In genomic region chr14:20451765-20452331, GRCm38 (mm10) we compare ENCODE assay signal across 9 mouse cellular contexts. TPM values are rescaled to one million over a fixed set of nuclear protein-coding genes. Genes with fewer than 3 reads are reported as not detected.
DNase-seq lines count a peak whose midpoint lies in the region; ATAC-seq lines count a peak whose summit lies in the region.
"Had no signal": no experiment of that assay in that cellular context is flagged by ENCODE, and none has a peak within 500 bp of the region (broad histone marks: within the 10 kb centered on the region; RNA-seq: fewer than 3 reads in every experiment).

Gene Cfap70 (minus strand): TSS chr14:20452226.

- peak within 1 kb of the TSS; percentile 64 for H3K4me3 ChIP-seq in erythroblast, embryonic 14.5 days (replicated peaks)
- H3K4me3 ChIP-seq in heart, embryonic 15.5 days, result peak within 1 kb of the TSS; percentile 43
- H3K4me3 ChIP-seq in liver, embryonic 15.5 days (replicated peaks), result peak within 1 kb of the TSS; percentile 53
- peak within 1 kb of the TSS; percentile 36 for H3K4me3 ChIP-seq in neural tube, embryonic 13.5 days

- peaks cover 18% of the 10 kb centered on the region for H3K4me1 ChIP-seq in erythroblast, embryonic 14.5 days (ENCODE audit: control insufficient read depth)
- 0 out of 2 replicates have a peak, but pooled peaks cover 7% of the 10 kb centered on the region for H3K4me1 ChIP-seq in heart, embryonic 15.5 days (replicated peaks)
- H3K4me1 ChIP-seq in liver, embryonic 15.5 days (replicated peaks), result peaks cover 17% of the 10 kb centered on the region
- 0 out of 2 replicates have a peak, but pooled peaks cover 10% of the 10 kb centered on the region for H3K4me1 ChIP-seq in neural tube, embryonic 13.5 days (replicated peaks)

- H3K36me3 ChIP-seq in erythroblast, embryonic 14.5 days (ENCODE audit: control insufficient read depth), result peaks cover 25% of the 10 kb centered on the region
- peaks cover 13% of the 10 kb centered on the region for H3K36me3 ChIP-seq in heart, embryonic 15.5 days
- peaks cover 17% of the 10 kb centered on the region for H3K36me3 ChIP-seq in liver, embryonic 15.5 days (replicated peaks)
- no peaks in the 10 kb centered on the region for H3K36me3 ChIP-seq in neural tube, embryonic 13.5 days

- no peaks in the 10 kb centered on the region for H3K9me3 ChIP-seq in erythroblast, embryonic 14.5 days (ENCODE audit: control insufficient read depth, low read length)
- no peaks in the 10 kb centered on the region for H3K9me3 ChIP-seq in heart, embryonic 15.5 days (replicated peaks)
- H3K9me3 ChIP-seq in liver, embryonic 15.5 days (replicated peaks), result no peaks in the 10 kb centered on the region
- no peaks in the 10 kb centered on the region for H3K9me3 ChIP-seq in neural tube, embryonic 13.5 days

- no peak within 1 kb of the TSS for H3K27ac ChIP-seq in heart, embryonic 15.5 days
- peak within 1 kb of the TSS; percentile 19 for H3K27ac ChIP-seq in liver, embryonic 15.5 days (replicated peaks)
- no peak within 1 kb of the TSS for H3K27ac ChIP-seq in neural tube, embryonic 13.5 days (replicated peaks)

- peak; percentile 47 to 61 for DNase-seq in B cell, adult 2 months
- peak; percentile 59 for DNase-seq in adrenal gland, postnatal 25 days
- DNase-seq in kidney, postnatal 14 days, result peak; percentile 85
- peak; percentile 84 for DNase-seq in testis, postnatal 10 days (ENCODE audit: low spot score)

- no peaks in the 10 kb centered on the region for H3K27me3 ChIP-seq in erythroblast, embryonic 14.5 days (ENCODE audit: control insufficient read depth)
- no peaks in the 10 kb centered on the region for H3K27me3 ChIP-seq in heart, embryonic 15.5 days
- H3K27me3 ChIP-seq in liver, embryonic 15.5 days, result no peaks in the 10 kb centered on the region; the same call in 1 of the 2 replicates
- no peaks in the 10 kb centered on the region for H3K27me3 ChIP-seq in neural tube, embryonic 13.5 days
- H3K27me3 ChIP-seq: Patski had no signal

- peak within 1 kb of the TSS; percentile 17; the same call in 1 of the 2 replicates for H3K9ac ChIP-seq in heart, embryonic 15.5 days
- 0 out of 2 replicates have a peak within 1 kb of the TSS, but pooled peaks have one; percentile 22 for H3K9ac ChIP-seq in liver, embryonic 15.5 days
- peak within 1 kb of the TSS; percentile 52 for H3K9ac ChIP-seq in neural tube, embryonic 13.5 days

- ATAC-seq in heart, embryonic 15.5 days (replicated peaks; ENCODE audit: insufficient number of reproducible peaks, insufficient read depth, low FRiP score, low read depth), result peak; percentile 47; the same call in 1 of the 2 replicates
- ATAC-seq in liver, embryonic 15.5 days (ENCODE audit: insufficient read depth), result peak; percentile 81
- ATAC-seq in neural tube, embryonic 13.5 days (ENCODE audit: low read depth), result peak; percentile 71; the same call in 1 of the 2 replicates
- ATAC-seq: Patski had no signal

- WGBS in heart, embryonic 15.5 days, result 4% methylated on average over 15 of the region's 15 CpGs
- 2% methylated on average over 15 of the region's 15 CpGs for WGBS in liver, embryonic 15.5 days (ENCODE audit: insufficient replicate concordance)
- 6% methylated on average over 15 of the region's 15 CpGs for WGBS in neural tube, embryonic 13.5 days

- peak within 1 kb of the TSS; percentile 66 for H3K4me2 ChIP-seq in heart, embryonic 15.5 days
- peak within 1 kb of the TSS; percentile 78 for H3K4me2 ChIP-seq in liver, embryonic 15.5 days
- peak within 1 kb of the TSS; percentile 58 for H3K4me2 ChIP-seq in neural tube, embryonic 13.5 days

RNA-seq across cellular contexts. Expression of gene Cfap70, which starts in this region (rescaled TPM):
- total RNA-seq in adrenal gland, postnatal 25 days (2021), result 0.90 and 2.6 TPM in 2 replicates
- not detected in 2 replicates for polyA plus RNA-seq in erythroblast, embryonic 14.5 days (2012)
- 0.40 and 0.46 TPM in 2 replicates for polyA plus RNA-seq in heart, embryonic 15.5 days (2015; fragmentation: Nextera tagmentation; extraction: Ambion mirVana)
- not detected in 2 replicates for polyA plus RNA-seq in liver, embryonic 15.5 days (2015; fragmentation: Nextera tagmentation; extraction: Ambion mirVana)
- 0.81 and 1.2 TPM in 2 replicates for polyA plus RNA-seq in neural tube, embryonic 13.5 days (2015; fragmentation: Nextera tagmentation; extraction: Ambion mirVana)

Comparison
In these comparisons a context has a peak if more than half of its experiments do, and no peak if none do; other contexts are left out.
1. Peak in ATAC-seq, H3K4me3 ChIP-seq, H3K9ac ChIP-seq and H3K4me2 ChIP-seq in heart, embryonic 15.5 days; RNA of the gene not detected or under 1 TPM.
2. Peak in ATAC-seq, H3K4me3 ChIP-seq, H3K27ac ChIP-seq, H3K9ac ChIP-seq and H3K4me2 ChIP-seq in liver, embryonic 15.5 days; RNA of the gene not detected or under 1 TPM.